Mouse (Mus musculus): ENCODE data around the gene Sparc. TPM values are rescaled to one million over a fixed set of nuclear protein-coding genes. Genes with fewer than 3 reads are reported as not detected.

Sparc gene
- polyA plus RNA-seq, 1 experiment, result 344 TPM

DNA sequence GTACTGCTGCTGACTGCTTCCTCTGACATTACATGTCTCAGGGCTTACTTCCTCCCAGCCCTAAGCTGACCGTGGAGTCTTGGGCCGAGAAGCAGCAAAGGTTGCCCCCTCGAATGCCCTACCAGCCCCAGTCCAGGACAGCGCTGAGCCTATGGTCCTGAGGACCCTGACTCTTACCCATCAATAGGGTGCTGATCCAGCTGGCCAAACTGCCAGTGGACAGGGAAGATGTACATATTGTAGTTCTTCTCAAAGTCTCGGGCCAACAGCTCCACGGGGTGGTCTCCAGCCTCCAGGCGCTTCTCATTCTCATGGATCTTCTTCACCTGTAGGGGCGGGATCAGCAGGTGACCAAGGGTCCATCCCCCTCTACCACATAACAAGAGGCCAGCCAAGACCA is 24.6 kb downstream of the Sparc start:
- Histone ChIP-seq H3K27ac (ENCODE audit: insufficient read depth, low read length) (no peak overlapping the region), H3K4me3 (ENCODE audit: low read depth, low read length) (no peak overlapping the region), H3K9me3 (replicated peaks; ENCODE audit: control insufficient read depth, insufficient read depth, low read length, poor library complexity, severe bottlenecking) (no peaks in the 10 kb centered on the region), H3K4me1 (ENCODE audit: control insufficient read depth, insufficient read depth, low read length) (no peaks in the 10 kb centered on the region), H3K9ac (ENCODE audit: low read depth, poor library complexity, severe bottlenecking) (no peak overlapping the region), H3K27me3 (ENCODE audit: control insufficient read depth, insufficient read depth, low read length, poor library complexity, severe bottlenecking) (no peaks in the 10 kb centered on the region), H3K36me3 (ENCODE audit: control insufficient read depth, insufficient read depth, low read length, poor library complexity, severe bottlenecking) (peaks cover 19% of the 10 kb centered on the region)
- TF ChIP-seq POLR2A (IDR thresholded peaks at IDR 0.05; ENCODE audit: insufficient read depth, low read length) (no peak), CTCF (IDR thresholded peaks at IDR 0.05; ENCODE audit: low read depth, low read length) (no peak), EP300 (IDR thresholded peaks at IDR 0.05; ENCODE audit: insufficient read depth, low read depth, low read length) (no peak)

DNA sequence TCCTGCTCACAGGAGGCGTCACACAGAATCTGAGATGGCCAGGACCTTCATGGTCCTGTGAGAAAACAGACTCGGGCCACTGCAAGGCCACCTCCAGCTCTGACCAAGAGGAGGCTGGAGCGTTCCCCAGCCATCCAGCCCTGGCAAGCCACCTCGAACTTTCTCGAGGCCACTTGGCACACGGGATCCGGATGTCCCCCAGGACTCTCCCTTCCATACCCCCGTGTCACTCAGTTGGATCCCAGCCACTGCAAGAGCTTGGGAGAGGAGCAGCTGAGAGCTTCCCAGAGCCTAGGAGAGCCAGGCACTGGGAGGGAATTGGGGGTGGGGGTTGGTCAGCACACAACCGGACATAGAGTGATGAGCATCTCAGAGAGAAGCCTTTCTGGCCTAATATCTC is 25.5 kb downstream of the Sparc start:
- Histone ChIP-seq H3K9me3 (replicated peaks; ENCODE audit: control insufficient read depth, insufficient read depth, low read length, poor library complexity, severe bottlenecking) (no peaks in the 10 kb centered on the region), H3K36me3 (ENCODE audit: control insufficient read depth, insufficient read depth, low read length, poor library complexity, severe bottlenecking) (peaks cover 17% of the 10 kb centered on the region), H3K27ac (ENCODE audit: insufficient read depth, low read length) (no peak overlapping the region), H3K4me1 (ENCODE audit: control insufficient read depth, insufficient read depth, low read length) (no peaks in the 10 kb centered on the region), H3K4me3 (ENCODE audit: low read depth, low read length) (no peak overlapping the region), H3K9ac (ENCODE audit: low read depth, poor library complexity, severe bottlenecking) (no peak overlapping the region), H3K27me3 (ENCODE audit: control insufficient read depth, insufficient read depth, low read length, poor library complexity, severe bottlenecking) (no peaks in the 10 kb centered on the region)
- no peak for TF ChIP-seq EP300 (IDR thresholded peaks at IDR 0.05; ENCODE audit: insufficient read depth, low read depth, low read length)
- TF ChIP-seq CTCF (IDR thresholded peaks at IDR 0.05; ENCODE audit: low read depth, low read length), result no peak
- TF ChIP-seq POLR2A (IDR thresholded peaks at IDR 0.05; ENCODE audit: insufficient read depth, low read length), result no peak

DNA sequence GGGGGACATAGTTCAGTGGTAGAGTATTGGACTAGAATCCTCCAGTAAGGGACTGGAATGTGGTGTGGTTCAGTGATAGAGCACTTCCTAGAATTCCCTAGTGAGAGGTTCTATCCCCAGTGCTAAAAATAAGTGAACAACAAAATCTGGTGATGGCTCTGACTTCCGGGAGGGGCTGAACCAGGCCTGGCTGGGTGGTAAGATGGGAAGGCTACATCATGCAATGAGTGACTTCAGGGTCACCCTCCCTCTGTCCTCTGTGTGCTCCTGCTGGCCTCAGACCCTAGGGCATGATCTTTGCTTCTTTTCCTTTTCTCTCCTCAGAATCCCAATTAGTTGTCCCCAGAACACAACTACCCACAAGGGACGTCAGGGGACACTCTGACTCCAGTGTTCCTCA is 25.9 kb downstream of the Sparc start:
- peaks cover 17% of the 10 kb centered on the region for H3K36me3 ChIP-seq (ENCODE audit: control insufficient read depth, insufficient read depth, low read length, poor library complexity, severe bottlenecking)
- no peaks in the 10 kb centered on the region for H3K4me1 ChIP-seq (ENCODE audit: control insufficient read depth, insufficient read depth, low read length)

DNA sequence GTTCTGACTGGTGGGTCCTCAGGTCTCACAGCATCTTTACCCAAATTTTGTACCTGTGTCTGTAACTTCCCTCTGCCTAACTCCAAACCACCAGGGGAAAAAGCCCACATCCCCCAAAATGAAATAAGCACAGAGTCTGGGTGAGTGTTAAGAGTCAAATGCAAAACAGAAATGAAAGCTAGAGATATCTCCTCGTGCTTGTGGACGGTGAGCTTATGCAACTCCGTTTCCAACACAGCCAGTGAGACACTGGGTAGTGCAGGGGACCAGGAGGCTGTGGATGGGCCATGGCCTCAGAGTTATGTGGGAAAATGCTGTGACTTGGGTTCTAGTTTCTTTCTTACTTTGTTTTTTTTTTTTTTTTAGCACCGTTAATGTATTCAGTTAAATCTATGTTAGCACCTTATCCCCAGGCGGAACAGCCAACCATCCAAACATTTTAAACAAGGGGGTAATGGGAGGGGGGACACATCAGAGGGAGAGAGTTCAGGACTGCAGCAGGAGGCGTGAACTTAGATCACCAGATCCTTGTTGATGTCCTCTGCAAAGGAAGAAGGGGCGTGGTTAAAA is 27.8 kb downstream of the Sparc start:
- H3K4me1 ChIP-seq (ENCODE audit: control insufficient read depth, insufficient read depth, low read length), result no peaks in the 10 kb centered on the region
- no peaks in the 10 kb centered on the region for H3K9me3 ChIP-seq (replicated peaks; ENCODE audit: control insufficient read depth, insufficient read depth, low read length, poor library complexity, severe bottlenecking)
- peaks cover 12% of the 10 kb centered on the region for H3K36me3 ChIP-seq (ENCODE audit: control insufficient read depth, insufficient read depth, low read length, poor library complexity, severe bottlenecking)
- no peak overlapping the region for H3K9ac ChIP-seq (ENCODE audit: low read depth, poor library complexity, severe bottlenecking)
- H3K27ac ChIP-seq (ENCODE audit: insufficient read depth, low read length), result no peak overlapping the region
- no peak for TF ChIP-seq POLR2A (IDR thresholded peaks at IDR 0.05; ENCODE audit: insufficient read depth, low read length)
- TF ChIP-seq CTCF (IDR thresholded peaks at IDR 0.05; ENCODE audit: low read depth, low read length), result no peak
- no peak for TF ChIP-seq EP300 (IDR thresholded peaks at IDR 0.05; ENCODE audit: insufficient read depth, low read depth, low read length)
- no peak overlapping the region for H3K4me3 ChIP-seq (ENCODE audit: low read depth, low read length)
- no peaks in the 10 kb centered on the region for H3K27me3 ChIP-seq (ENCODE audit: control insufficient read depth, insufficient read depth, low read length, poor library complexity, severe bottlenecking)

More for the DNA sequence above, 25.9 kb downstream of the Sparc start:
- Histone ChIP-seq H3K27ac (ENCODE audit: insufficient read depth, low read length) (no peak overlapping the region), H3K9ac (ENCODE audit: low read depth, poor library complexity, severe bottlenecking) (no peak overlapping the region), H3K4me3 (ENCODE audit: low read depth, low read length) (no peak overlapping the region), H3K27me3 (ENCODE audit: control insufficient read depth, insufficient read depth, low read length, poor library complexity, severe bottlenecking) (no peaks in the 10 kb centered on the region), H3K9me3 (replicated peaks; ENCODE audit: control insufficient read depth, insufficient read depth, low read length, poor library complexity, severe bottlenecking) (no peaks in the 10 kb centered on the region)
- TF ChIP-seq EP300 (IDR thresholded peaks at IDR 0.05; ENCODE audit: insufficient read depth, low read depth, low read length) (no peak), CTCF (IDR thresholded peaks at IDR 0.05; ENCODE audit: low read depth, low read length) (no peak), POLR2A (IDR thresholded peaks at IDR 0.05; ENCODE audit: insufficient read depth, low read length) (no peak)

DNA sequence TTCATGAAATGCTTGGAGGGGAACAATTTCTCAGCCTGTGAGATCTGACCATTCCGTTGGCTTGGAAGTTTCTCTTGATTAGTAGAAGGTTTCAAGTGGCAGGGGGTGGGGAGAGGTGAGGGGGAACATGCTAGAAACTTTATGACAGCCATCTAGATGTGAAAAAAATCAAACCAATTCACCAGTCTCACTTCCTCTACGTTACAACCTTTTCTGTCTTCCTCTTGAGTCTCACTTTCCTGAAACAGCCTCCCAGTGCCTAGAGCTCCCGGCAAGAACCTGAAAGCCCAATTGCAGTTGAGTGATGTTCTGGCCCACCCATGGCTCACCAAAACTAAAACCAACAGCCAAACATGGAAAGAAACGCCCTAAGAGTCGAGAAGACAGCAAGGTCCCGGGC is 28.4 kb downstream of the Sparc start:
- TF ChIP-seq EP300 (IDR thresholded peaks at IDR 0.05; ENCODE audit: insufficient read depth, low read depth, low read length) (no peak), CTCF (IDR thresholded peaks at IDR 0.05; ENCODE audit: low read depth, low read length) (no peak), POLR2A (IDR thresholded peaks at IDR 0.05; ENCODE audit: insufficient read depth, low read length) (no peak)
- no peak overlapping the region for H3K27ac ChIP-seq (ENCODE audit: insufficient read depth, low read length)
- H3K9ac ChIP-seq (ENCODE audit: low read depth, poor library complexity, severe bottlenecking), result no peak overlapping the region

DNA sequence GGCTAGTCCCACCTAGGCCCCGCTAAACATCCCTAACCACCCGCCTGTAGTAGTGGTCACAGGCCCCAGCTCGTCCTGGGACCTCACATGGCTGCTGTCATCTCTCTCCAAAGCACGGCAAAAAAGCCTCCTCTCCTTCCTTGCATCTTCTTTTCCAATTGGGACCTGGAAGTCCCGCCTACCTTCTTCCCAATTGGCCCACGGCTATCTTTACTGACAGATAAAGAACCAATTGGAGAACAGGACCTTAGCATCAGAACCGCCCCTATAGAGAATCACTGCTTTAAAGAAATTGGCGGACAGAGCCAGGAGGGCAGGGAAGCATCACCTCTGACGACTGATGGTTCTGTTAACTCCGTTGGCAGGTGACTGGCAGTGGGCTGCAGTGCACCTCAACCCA is 30.5 kb downstream of the Sparc start:
- H3K9ac ChIP-seq (ENCODE audit: low read depth, poor library complexity, severe bottlenecking), result peak overlapping the region; percentile 51; the same call in 1 of the 2 replicates
- no peak for TF ChIP-seq EP300 (IDR thresholded peaks at IDR 0.05; ENCODE audit: insufficient read depth, low read depth, low read length)
- TF ChIP-seq POLR2A (IDR thresholded peaks at IDR 0.05; ENCODE audit: insufficient read depth, low read length), result peak; percentile 63
- no peaks in the 10 kb centered on the region for H3K27me3 ChIP-seq (ENCODE audit: control insufficient read depth, insufficient read depth, low read length, poor library complexity, severe bottlenecking)
- H3K27ac ChIP-seq (ENCODE audit: insufficient read depth, low read length), result no peak overlapping the region
- H3K36me3 ChIP-seq (ENCODE audit: control insufficient read depth, insufficient read depth, low read length, poor library complexity, severe bottlenecking), result peaks cover 3% of the 10 kb centered on the region; the same call in 1 of the 2 replicates
- H3K4me1 ChIP-seq (ENCODE audit: control insufficient read depth, insufficient read depth, low read length), result no peaks in the 10 kb centered on the region
- peak overlapping the region; percentile 65 for H3K4me3 ChIP-seq (ENCODE audit: low read depth, low read length)
- H3K9me3 ChIP-seq (replicated peaks; ENCODE audit: control insufficient read depth, insufficient read depth, low read length, poor library complexity, severe bottlenecking), result no peaks in the 10 kb centered on the region

More for the DNA sequence above, 28.4 kb downstream of the Sparc start:
- Histone ChIP-seq H3K4me3 (ENCODE audit: low read depth, low read length) (no peak overlapping the region), H3K36me3 (ENCODE audit: control insufficient read depth, insufficient read depth, low read length, poor library complexity, severe bottlenecking) (peaks cover 12% of the 10 kb centered on the region), H3K27me3 (ENCODE audit: control insufficient read depth, insufficient read depth, low read length, poor library complexity, severe bottlenecking) (no peaks in the 10 kb centered on the region), H3K9me3 (replicated peaks; ENCODE audit: control insufficient read depth, insufficient read depth, low read length, poor library complexity, severe bottlenecking) (no peaks in the 10 kb centered on the region), H3K4me1 (ENCODE audit: control insufficient read depth, insufficient read depth, low read length) (no peaks in the 10 kb centered on the region)
